Mouse (Mus musculus) B cell, adult (primary cell): Measurements from ENCODE around the gene Gm156. TPM values are rescaled to one million over a fixed set of nuclear protein-coding genes. Genes with fewer than 3 reads are reported as not detected.

ENCODE experiments used
- total RNA-seq: library from RNA; stranded (reverse); gene quantifications from 4 replicates; pipeline ENCODE4 v1.2.4, GENCODE M21; 2023; ENCODE audit not compliant: inconsistent age

Gene Gm156
- not detected in 4 replicates for total RNA-seq

GRCm38 (mm10) chr6:129784170-129784569, at the start of gene Gm156:
Gene Gm156 (minus strand): TSS chr6:129784270.

GRCm38 (mm10) chr6:129740069-129740721, 43.9 kb downstream of the Gm156 start, which contains the start of gene Klri2:
Gene Klri2 (minus strand): TSS chr6:129740484.

GRCm38 (mm10) chr6:129717032-129717431, 67.0 kb downstream of the Gm156 start, which contains the start of gene Klri1:
Gene Klri1 (minus strand): TSS chr6:129717132.

Other genes starting within 250 kb of the Gm156 start
- 0.45 to 1.9 TPM (median 0.99 TPM) in 3 of 4 replicates, not detected in the other for gene Klre1, start 206.4 kb downstream of the Gm156 start, total RNA-seq
- 1.8 to 2.4 TPM (median 2.1 TPM) in 4 replicates for gene Klrd1, start 192.5 kb downstream of the Gm156 start, total RNA-seq
- 1.00 to 2.0 TPM (median 1.3 TPM) in 4 replicates for gene Klrk1, start 160.4 kb downstream of the Gm156 start, total RNA-seq
- gene Klrc3, start 140.9 kb downstream of the Gm156 start, total RNA-seq, result not detected in 4 replicates
- 0.35 to 0.90 TPM (median 0.58 TPM) in 4 replicates for gene Klrc2, start 123.6 kb downstream of the Gm156 start, total RNA-seq
- gene Klrc1, start 105.3 kb downstream of the Gm156 start, total RNA-seq, result 1.1 to 4.0 TPM (median 2.2 TPM) in 4 replicates
- gene Klri1, start 67.1 kb downstream of the Gm156 start, total RNA-seq, result 0.66 to 1.1 TPM (median 0.83 TPM) in 3 of 4 replicates, not detected in the other
- 0.12 to 0.48 TPM (median 0.27 TPM) in 4 replicates for gene Klri2, start 43.8 kb downstream of the Gm156 start, total RNA-seq
- gene Gm17631, start 78.4 kb upstream of the Gm156 start, total RNA-seq, result not detected in 4 replicates
- not detected in 4 replicates for gene Klra17, start 92.4 kb upstream of the Gm156 start, total RNA-seq
- not detected in 4 replicates for gene Klra5, start 133.4 kb upstream of the Gm156 start, total RNA-seq
- gene Klra6, start 242.7 kb upstream of the Gm156 start, total RNA-seq, result not detected in 4 replicates